Mouse (Mus musculus) intestine, embryonic 15.5 days (tissue): ENCODE data around the gene Xkr7. TPM values are rescaled to one million over a fixed set of nuclear protein-coding genes. Genes with fewer than 3 reads are reported as not detected.

Source experiments
- ATAC-seq: fragments of 200-750 bp; cut with Nextera tagmentation; 2 replicates; pipeline ENCODE4 v1.8.0; 2017; ENCODE audit warnings: moderate TSS enrichment, moderate library complexity
- H3K27ac ChIP-seq: fragments of 300-500 bp; sonication (generic); 2 replicates; pipeline ENCODE4 v1.5.1; 2015; ENCODE audit warnings: mild to moderate bottlenecking, inconsistent platforms
- H3K27me3 ChIP-seq: fragments of 300-500 bp; sonication (generic); replicated peaks from 2 replicates; pipeline ENCODE4 v1.6.1; 2015; ENCODE audit warnings: inconsistent platforms
- H3K36me3 ChIP-seq: fragments of 300-500 bp; sonication (generic); 2 replicates; pipeline ENCODE4 v1.6.1; 2015; ENCODE audit warnings: inconsistent platforms
- H3K4me1 ChIP-seq: fragments of 300-500 bp; sonication (generic); replicated peaks from 2 replicates; pipeline ENCODE4 v1.6.1; 2015; ENCODE audit warnings: inconsistent platforms
- H3K4me2 ChIP-seq: fragments of 300-500 bp; sonication (generic); replicated peaks from 2 replicates; pipeline ENCODE4 v1.6.1; 2015; ENCODE audit warnings: mild to moderate bottlenecking, inconsistent platforms
- H3K4me3 ChIP-seq: fragments of 300-500 bp; sonication (generic); replicated peaks from 2 replicates; pipeline ENCODE4 v1.5.1; 2015; ENCODE audit warnings: inconsistent platforms
- H3K9ac ChIP-seq: fragments of 300-500 bp; sonication (generic); 2 replicates; pipeline ENCODE4 v1.6.1; 2015; ENCODE audit warnings: inconsistent platforms
- H3K9me3 ChIP-seq: fragments of 300-500 bp; sonication (generic); 2 replicates; pipeline ENCODE4 v1.6.1; 2016; ENCODE audit warnings: inconsistent platforms
- WGBS: fragments of 180-500 bp; shearing (Covaris S2); methylation state at CpG from one replicate; pipeline ENCODE4 v1.1.7; 2015; 5-methylcytosine and 5-hydroxymethylcytosine counted together
- polyA plus RNA-seq: library from polyadenylated mRNA; unstranded; fragments of >200 nt; fragmentation: Nextera tagmentation; extraction: Ambion mirVana; gene quantifications from 2 replicates; pipeline ENCODE4 v1.2.1, GENCODE M21; 2015

Xkr7 gene
- polyA plus RNA-seq, 1 experiment from 2014 or later: 0.10 TPM

DNA sequence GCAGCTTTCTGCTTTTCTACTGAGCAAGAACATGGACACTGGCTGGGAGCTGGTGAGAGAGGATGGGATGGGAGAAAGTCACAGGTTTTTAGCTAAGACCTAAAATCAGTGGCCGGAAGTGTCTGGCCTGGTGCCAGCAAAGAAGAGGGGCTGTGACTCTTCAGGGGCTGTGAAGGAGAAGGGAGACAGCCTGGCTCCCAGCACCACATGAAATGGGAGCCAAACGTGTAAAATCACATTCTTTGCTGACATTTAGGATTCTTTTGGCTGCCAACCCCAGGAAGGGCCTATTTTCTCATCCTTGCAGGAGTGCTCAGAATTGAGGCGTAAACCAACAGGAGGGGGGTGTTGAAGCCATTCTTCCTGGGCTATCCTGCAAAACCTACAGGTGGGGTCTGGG lies 12.2 kb downstream of the Xkr7 start:
- WGBS: 42% methylated on average over 3 of the region's 3 CpGs

DNA sequence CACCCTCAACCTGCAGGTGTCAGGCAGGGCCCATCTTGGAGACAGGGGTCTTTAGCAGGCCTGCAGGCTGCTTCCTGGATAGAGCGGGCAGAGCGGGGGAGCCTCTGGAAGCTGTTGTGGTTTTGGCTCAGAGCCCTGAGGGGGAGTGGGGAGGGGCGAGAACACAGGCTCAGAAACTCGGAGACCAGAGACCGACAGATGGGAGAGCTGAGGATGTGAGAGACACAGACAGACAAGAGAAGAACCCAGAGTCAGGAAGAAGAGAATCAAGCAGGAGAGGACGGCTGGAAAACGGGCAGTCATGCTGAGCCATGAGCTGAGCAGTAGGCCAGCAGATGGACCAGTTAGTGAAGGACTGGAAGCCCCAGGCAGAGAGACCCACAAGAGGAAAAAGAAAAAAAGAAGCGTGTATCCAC lies 14.2 kb downstream of the Xkr7 start:
- H3K4me3 ChIP-seq: no peak overlapping the region
- no peak for ATAC-seq
- WGBS: 36% methylated on average over 8 of the region's 8 CpGs
- no peak overlapping the region for H3K27ac ChIP-seq
- no peaks in the 10 kb centered on the region for H3K9me3 ChIP-seq
- H3K4me2 ChIP-seq: no peak overlapping the region
- H3K27me3 ChIP-seq: peaks cover 10% of the 10 kb centered on the region
- no peaks in the 10 kb centered on the region for H3K36me3 ChIP-seq
- 0 out of 2 replicates have a peak, but pooled peaks cover 10% of the 10 kb centered on the region for H3K4me1 ChIP-seq
- H3K9ac ChIP-seq: no peak overlapping the region

More for the DNA sequence above, 12.2 kb downstream of the Xkr7 start:
- no peak overlapping the region for H3K4me2 ChIP-seq
- no peaks in the 10 kb centered on the region for H3K36me3 ChIP-seq
- H3K9ac ChIP-seq: no peak overlapping the region
- no peak for ATAC-seq
- no peak overlapping the region for H3K27ac ChIP-seq
- H3K4me1 ChIP-seq: 0 out of 2 replicates have a peak, but pooled peaks cover 8% of the 10 kb centered on the region
- H3K4me3 ChIP-seq: no peak overlapping the region
- 0 out of 2 replicates have a peak, but pooled peaks cover 4% of the 10 kb centered on the region for H3K27me3 ChIP-seq
- no peaks in the 10 kb centered on the region for H3K9me3 ChIP-seq

DNA sequence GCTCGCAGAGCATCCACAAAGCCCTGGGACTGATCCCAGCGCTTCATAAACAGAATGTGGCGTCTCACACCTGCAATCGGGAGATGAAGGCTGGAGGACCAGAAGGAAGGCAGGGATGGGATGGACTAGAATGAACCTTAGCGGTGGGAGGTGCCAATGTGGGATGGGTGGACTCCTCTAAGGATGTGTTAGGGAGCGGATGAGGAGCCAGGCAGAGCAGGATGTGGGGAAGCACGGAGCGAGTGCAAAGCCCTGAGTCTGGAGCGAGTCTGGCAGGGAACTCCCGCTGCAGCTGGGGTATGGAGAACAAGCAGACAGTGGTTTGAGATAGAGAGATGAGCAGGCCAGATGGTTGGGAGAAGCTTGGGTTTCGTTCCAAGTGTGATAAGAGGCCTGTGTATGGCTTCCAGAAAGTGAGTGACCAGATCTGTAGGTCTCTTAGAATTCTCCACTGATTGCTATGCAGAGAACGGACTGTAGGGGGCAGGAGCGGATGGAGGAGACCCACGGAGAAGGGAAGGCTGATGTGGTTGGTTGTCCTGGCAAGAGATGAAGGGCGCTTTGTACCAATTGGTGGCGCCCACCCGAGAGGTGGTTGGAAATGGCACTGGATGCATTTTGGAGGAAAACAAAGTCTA lies 16.3 kb downstream of the Xkr7 start:
- WGBS: 35% methylated on average over 17 of the region's 17 CpGs
- no peak for ATAC-seq
- Histone ChIP-seq H3K36me3 (no peaks in the 10 kb centered on the region), H3K4me1 (0 out of 2 replicates have a peak, but pooled peaks cover 13% of the 10 kb centered on the region), H3K9me3 (no peaks in the 10 kb centered on the region), H3K4me2 (no peak overlapping the region), H3K27ac (no peak overlapping the region), H3K9ac (no peak overlapping the region), H3K4me3 (no peak overlapping the region), H3K27me3 (peaks cover 29% of the 10 kb centered on the region)

DNA sequence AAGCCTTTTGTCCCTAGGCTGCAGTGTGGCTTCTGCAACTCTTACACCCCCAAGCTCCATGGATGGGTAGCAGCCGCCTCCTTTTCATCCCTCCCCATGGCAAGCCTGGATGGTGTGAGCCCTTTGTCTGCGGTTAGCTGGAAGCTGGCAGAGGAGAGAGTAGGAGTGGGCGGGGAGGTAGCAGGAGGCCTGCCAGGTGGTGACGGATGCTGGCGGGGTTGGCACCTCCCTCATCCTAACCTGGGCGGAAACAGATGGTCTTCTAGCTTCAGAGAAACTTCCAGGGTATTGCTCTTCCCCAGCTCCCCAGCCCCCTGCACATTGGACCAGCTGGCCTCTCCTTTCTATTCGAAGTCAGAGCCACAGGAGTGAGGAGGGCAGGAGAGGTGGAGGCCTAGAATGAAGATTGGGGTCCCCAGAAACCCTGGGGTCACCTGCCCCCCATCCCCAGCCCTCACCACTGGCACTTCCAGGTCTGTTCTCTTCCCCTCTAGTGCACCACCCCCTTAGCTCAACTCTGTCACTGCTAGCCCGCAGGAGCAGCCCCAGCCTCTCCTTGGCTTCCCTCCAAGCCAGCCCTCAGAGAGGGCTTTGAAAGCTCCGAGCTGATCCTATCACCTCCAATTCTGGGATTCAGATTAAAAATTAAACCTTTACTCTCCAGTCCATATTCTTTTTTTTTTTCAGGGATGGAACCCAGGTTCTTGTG lies 17.8 kb downstream of the Xkr7 start:
- Histone ChIP-seq H3K27ac (no peak overlapping the region), H3K36me3 (no peaks in the 10 kb centered on the region), H3K4me1 (0 out of 2 replicates have a peak, but pooled peaks cover 10% of the 10 kb centered on the region), H3K4me2 (no peak overlapping the region), H3K4me3 (no peak overlapping the region), H3K27me3 (peaks cover 37% of the 10 kb centered on the region), H3K9ac (no peak overlapping the region), H3K9me3 (no peaks in the 10 kb centered on the region)
- ATAC-seq: no peak
- WGBS: 37% methylated on average over 9 of the region's 9 CpGs

DNA sequence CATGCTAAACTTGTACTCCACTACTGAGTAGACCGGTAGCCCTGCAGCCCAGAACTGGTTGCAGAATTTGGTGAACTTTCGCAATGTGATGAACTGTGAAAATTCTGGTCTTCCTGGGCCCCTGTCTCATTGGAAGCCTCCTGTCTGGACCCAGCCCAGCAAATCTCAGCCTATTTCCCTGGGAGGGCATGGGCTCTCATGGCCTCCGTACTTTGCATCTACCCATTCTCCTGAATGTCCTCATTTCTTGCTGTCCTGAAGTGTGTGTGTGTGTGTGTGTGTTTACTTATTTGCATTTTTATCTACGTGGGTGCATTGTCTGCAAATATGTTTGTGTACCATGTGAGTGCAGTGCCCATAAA lies 18.3 kb downstream of the Xkr7 start:
- ATAC-seq: no peak
- no peak overlapping the region for H3K27ac ChIP-seq
- WGBS: 83% methylated on average over 4 of the region's 4 CpGs

DNA sequence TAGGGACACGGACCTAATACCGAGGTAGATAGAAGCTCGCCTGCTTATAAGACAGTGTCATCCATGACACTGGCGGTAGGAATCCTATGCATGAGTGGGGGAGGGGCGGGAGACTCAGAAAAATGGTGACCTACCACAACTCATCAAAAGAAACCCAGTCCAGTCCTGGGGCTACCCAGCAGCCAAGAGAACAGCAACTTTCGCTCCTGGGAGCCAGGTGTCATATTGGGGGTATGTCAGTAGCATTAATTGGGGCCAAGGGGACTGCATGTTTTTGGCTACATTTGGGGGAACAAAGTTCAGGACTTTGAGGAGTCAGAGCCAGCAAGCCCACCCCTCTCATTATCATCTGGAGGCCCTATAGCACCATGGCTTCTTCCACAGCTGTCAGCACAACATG lies 19.4 kb downstream of the Xkr7 start:
- no peak overlapping the region for H3K4me3 ChIP-seq
- H3K36me3 ChIP-seq: no peaks in the 10 kb centered on the region
- H3K27ac ChIP-seq: no peak overlapping the region
- H3K9ac ChIP-seq: no peak overlapping the region
- WGBS: 83% methylated on average over 6 of the region's 6 CpGs
- H3K27me3 ChIP-seq: peaks cover 42% of the 10 kb centered on the region
- H3K4me2 ChIP-seq: no peak overlapping the region
- 0 out of 2 replicates have a peak, but pooled peaks cover 5% of the 10 kb centered on the region for H3K4me1 ChIP-seq
- H3K9me3 ChIP-seq: no peaks in the 10 kb centered on the region
- no peak for ATAC-seq

More for the DNA sequence above, 18.3 kb downstream of the Xkr7 start:
- Histone ChIP-seq H3K9me3 (no peaks in the 10 kb centered on the region), H3K4me1 (0 out of 2 replicates have a peak, but pooled peaks cover 10% of the 10 kb centered on the region), H3K36me3 (no peaks in the 10 kb centered on the region), H3K9ac (no peak overlapping the region), H3K27me3 (peaks cover 42% of the 10 kb centered on the region), H3K4me2 (no peak overlapping the region), H3K4me3 (no peak overlapping the region)

DNA sequence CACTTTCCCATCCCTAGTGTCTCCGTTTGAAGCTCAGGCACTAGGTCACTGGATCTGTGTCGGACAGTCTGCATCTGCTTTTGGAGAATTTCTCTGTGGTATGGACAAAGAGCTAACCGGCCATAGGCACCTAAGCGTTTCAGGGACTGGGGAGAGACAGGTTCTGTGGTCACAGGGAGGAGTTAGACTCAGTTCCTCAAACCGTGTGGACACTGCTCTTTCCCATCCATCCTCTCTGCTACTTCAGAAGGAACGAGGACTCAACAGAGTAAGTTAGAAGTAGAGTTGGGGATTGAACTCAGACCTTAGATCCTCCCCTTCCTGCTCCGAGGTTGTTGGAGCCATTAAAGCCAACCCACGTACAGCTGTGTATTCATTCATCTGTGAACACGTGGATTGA lies 19.9 kb downstream of the Xkr7 start:
- no peak overlapping the region for H3K4me3 ChIP-seq
- WGBS: 74% methylated on average over 9 of the region's 9 CpGs

DNA sequence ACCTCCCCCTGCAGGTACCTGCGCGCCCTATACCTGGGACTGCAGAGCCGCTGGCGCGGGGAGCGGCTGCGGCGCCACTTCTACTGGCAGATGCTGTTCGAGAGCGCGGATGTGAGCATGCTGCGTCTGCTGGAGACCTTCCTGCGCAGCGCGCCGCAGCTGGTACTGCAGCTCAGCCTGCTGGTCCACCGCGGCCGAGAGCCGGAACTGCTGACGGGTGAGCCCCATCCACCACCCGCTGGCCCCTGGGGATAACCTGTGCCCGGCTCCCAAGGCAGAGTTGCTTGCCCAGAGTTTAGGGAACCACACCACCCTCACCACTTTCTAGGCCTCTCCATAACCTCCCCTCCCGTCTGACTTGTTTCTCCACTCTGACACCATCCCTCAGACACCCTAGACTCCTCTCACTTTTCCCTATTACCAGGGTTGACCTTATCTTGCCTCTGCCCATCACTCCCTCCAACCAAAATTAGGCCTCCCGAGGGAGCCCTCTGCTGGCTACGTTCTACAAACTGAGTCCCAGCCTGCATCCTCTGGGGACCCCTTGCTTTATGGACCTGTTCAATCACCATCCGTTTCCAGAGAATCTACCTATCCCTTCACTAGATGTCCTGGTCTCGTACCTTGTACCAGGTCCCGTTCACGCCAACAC lies 21.2 kb downstream of the Xkr7 start:
- Histone ChIP-seq H3K27ac (no peak overlapping the region), H3K27me3 (peaks cover 42% of the 10 kb centered on the region), H3K4me2 (no peak overlapping the region), H3K4me1 (0 out of 2 replicates have a peak, but pooled peaks cover 5% of the 10 kb centered on the region), H3K9ac (no peak overlapping the region), H3K36me3 (no peaks in the 10 kb centered on the region), H3K9me3 (no peaks in the 10 kb centered on the region), H3K4me3 (no peak overlapping the region)
- WGBS: 8% methylated on average over 30 of the region's 30 CpGs
- no peak for ATAC-seq

More for the DNA sequence above, 19.9 kb downstream of the Xkr7 start:
- ATAC-seq: no peak
- Histone ChIP-seq H3K36me3 (no peaks in the 10 kb centered on the region), H3K9me3 (no peaks in the 10 kb centered on the region), H3K27ac (no peak overlapping the region), H3K4me1 (0 out of 2 replicates have a peak, but pooled peaks cover 5% of the 10 kb centered on the region), H3K27me3 (peaks cover 42% of the 10 kb centered on the region), H3K9ac (no peak overlapping the region), H3K4me2 (no peak overlapping the region)

DNA sequence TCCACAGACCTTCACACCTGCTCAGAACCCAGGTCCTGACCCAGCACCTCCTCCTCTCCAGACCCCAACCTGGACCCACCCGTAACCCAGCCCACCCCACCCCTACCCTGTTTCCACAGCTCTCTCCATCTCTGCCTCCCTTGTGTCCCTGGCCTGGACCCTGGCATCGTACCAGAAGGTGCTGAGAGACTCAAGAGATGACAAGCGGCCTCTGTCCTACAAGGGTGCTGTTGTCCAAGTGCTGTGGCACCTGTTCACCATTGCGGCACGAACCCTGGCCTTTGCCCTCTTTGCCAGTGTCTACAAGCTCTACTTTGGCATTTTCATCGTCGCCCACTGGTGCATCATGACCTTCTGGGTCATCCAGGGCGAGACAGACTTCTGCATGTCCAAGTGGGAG lies 22.2 kb downstream of the Xkr7 start:
- peaks cover 42% of the 10 kb centered on the region for H3K27me3 ChIP-seq
- 85% methylated on average over 8 of the region's 8 CpGs for WGBS
- no peak overlapping the region for H3K27ac ChIP-seq
- ATAC-seq: no peak
- H3K4me3 ChIP-seq: no peak overlapping the region
- no peak overlapping the region for H3K9ac ChIP-seq
- no peak overlapping the region for H3K4me2 ChIP-seq
- H3K9me3 ChIP-seq: no peaks in the 10 kb centered on the region
- H3K4me1 ChIP-seq: 0 out of 2 replicates have a peak, but pooled peaks cover 5% of the 10 kb centered on the region
- H3K36me3 ChIP-seq: no peaks in the 10 kb centered on the region

DNA sequence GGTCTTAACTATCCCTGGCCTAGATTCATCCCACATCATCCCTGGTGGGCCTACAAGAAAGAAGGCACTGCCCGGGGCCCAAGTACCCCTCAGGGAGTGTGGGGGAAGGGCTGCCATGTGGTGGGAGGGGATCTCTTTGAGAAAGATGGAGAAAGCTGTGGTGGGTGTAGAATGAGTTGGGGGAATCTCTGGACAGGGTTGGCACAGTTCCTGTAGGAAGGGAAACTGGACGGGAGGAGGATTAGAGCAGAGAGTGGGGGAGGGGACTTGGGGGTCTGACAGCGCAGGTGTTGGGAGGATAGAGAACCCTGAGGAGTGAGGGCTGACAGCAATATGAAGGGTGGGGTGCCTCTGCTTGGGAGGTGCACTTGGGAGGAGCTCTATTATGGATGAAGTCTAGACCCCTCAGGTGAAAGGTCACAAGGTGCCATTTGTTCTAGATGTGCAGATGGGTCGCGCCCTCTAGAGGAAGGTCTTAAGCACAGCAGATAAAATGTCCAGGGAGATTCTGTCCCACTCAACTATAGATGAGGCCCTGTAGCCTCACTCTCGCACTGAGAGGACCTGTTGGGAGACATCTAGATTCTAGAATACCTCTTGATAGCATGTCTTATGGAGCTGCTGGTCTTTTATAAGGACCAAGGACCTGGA lies 23.7 kb downstream of the Xkr7 start:
- H3K27me3 ChIP-seq: peaks cover 39% of the 10 kb centered on the region
- ATAC-seq: no peak
- H3K9ac ChIP-seq: no peak overlapping the region
- no peaks in the 10 kb centered on the region for H3K9me3 ChIP-seq
- H3K4me3 ChIP-seq: no peak overlapping the region
- H3K36me3 ChIP-seq: no peaks in the 10 kb centered on the region
- H3K4me2 ChIP-seq: no peak overlapping the region
- no peak overlapping the region for H3K27ac ChIP-seq
- WGBS: 56% methylated on average over 6 of the region's 6 CpGs
- H3K4me1 ChIP-seq: 0 out of 2 replicates have a peak, but pooled peaks cover 3% of the 10 kb centered on the region

DNA sequence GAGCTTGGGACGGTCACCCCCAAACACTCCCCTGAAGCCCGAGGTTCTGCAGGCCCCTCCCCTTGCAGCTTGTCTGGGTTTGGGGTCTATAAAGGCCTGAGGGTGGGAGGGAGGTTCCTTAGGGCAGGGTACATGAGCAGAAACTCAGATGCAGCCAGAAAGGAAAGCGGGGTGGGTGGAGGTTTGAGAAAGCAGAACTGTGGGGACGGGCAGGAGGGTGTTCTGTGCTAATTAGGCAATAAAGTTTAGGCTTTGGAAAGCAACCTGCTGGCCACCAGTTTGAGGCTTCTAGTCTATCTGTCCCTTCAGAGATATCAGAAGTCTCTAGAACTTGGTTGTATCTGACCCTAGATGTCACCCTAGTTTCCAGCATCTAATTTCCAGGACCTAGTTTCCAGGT lies 26.7 kb downstream of the Xkr7 start:
- H3K27ac ChIP-seq: no peak overlapping the region
- no peaks in the 10 kb centered on the region for H3K9me3 ChIP-seq
- H3K4me1 ChIP-seq: no peaks in the 10 kb centered on the region
- no peak overlapping the region for H3K4me3 ChIP-seq
- peaks cover 12% of the 10 kb centered on the region for H3K27me3 ChIP-seq
- no peak for ATAC-seq
- H3K9ac ChIP-seq: no peak overlapping the region
- 57% methylated on average over 4 of the region's 4 CpGs for WGBS
- no peak overlapping the region for H3K4me2 ChIP-seq
- H3K36me3 ChIP-seq: no peaks in the 10 kb centered on the region

DNA sequence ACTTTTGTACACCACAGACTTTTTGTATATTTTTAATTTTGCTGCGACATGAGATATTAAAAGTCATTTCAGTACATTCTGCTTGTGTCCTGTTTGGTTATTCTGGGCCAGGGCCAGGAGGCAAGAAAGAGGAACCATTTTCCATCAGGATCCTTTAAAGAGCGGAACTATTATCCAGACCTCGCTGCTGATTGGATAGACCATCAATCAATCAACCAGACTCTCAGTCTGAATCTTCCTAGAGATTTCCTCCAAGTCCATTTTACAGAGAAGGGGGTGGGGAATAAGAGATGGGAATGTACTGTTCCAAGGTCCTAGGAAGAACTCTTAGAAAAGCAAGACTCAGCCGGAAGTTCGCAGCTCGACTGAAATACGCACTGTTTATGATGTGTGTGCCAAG lies 28.6 kb downstream of the Xkr7 start:
- no peak overlapping the region for H3K9ac ChIP-seq
- no peak for ATAC-seq
- 73% methylated on average over 7 of the region's 7 CpGs for WGBS

More for the DNA sequence above, 28.6 kb downstream of the Xkr7 start:
- Histone ChIP-seq H3K27ac (no peak overlapping the region), H3K9me3 (no peaks in the 10 kb centered on the region), H3K27me3 (no peaks in the 10 kb centered on the region; the same call in 1 of the 2 replicates), H3K4me1 (no peaks in the 10 kb centered on the region), H3K36me3 (no peaks in the 10 kb centered on the region), H3K4me3 (no peak overlapping the region), H3K4me2 (no peak overlapping the region)
